Mouse (Mus musculus) T-helper 2 cell (primary cell): ENCODE results near the gene Nr4a1.

Experiments used
- in situ Hi-C: fragments of 300-600 bp; cut with MboI, MseI; formaldehyde crosslinking; loops from one replicate; pipeline ENCODE4 v1.15.1; 2025; ENCODE audit warnings: high pct_unique_total_duplicates

The Nr4a1 gene

GRCm38 (mm10) chr15:101255842-101256462 is 1.9 kb downstream of the Nr4a1 start:
- in situ Hi-C loops: no loop called here

- in situ Hi-C loops: no loop called here
Measured at GRCm38 (mm10) chr15:101256463-101257206, 2.6 kb downstream of the Nr4a1 start.

- in situ Hi-C loops: no loop called here
Measured at GRCm38 (mm10) chr15:101258420-101258819, 4.4 kb downstream of the Nr4a1 start.

- in situ Hi-C loops: loop anchor here (10.0 kb wide), 1 partner anchor 1255 kb away; the partner anchor contains the start of genes Map3k12 and Tarbp2
Measured at GRCm38 (mm10) chr15:101259922-101260321, 5.9 kb downstream of the Nr4a1 start.

GRCm38 (mm10) chr15:101260387-101260786 is 6.3 kb downstream of the Nr4a1 start:
- in situ Hi-C loops: loop anchor here (10.0 kb wide), 1 partner anchor 1254 kb away; the partner anchor contains the start of genes Map3k12 and Tarbp2

GRCm38 (mm10) chr15:101260874-101261622 is 7.0 kb downstream of the Nr4a1 start:
- in situ Hi-C loops: loop anchor here (10.0 kb wide), 1 partner anchor 1254 kb away; the partner anchor contains the start of genes Map3k12 and Tarbp2

- in situ Hi-C loops: loop anchor here (10.0 kb wide), 1 partner anchor 1252 kb away; the partner anchor contains the start of genes Map3k12 and Tarbp2
Measured at GRCm38 (mm10) chr15:101262502-101262901, 8.4 kb downstream of the Nr4a1 start.

- in situ Hi-C loops: loop anchor here (10.0 kb wide), 1 partner anchor 1248 kb away; the partner anchor contains the start of genes Map3k12 and Tarbp2
Measured at GRCm38 (mm10) chr15:101266132-101266963, 12.3 kb downstream of the Nr4a1 start.

- in situ Hi-C loops: loop anchor here (10.0 kb wide), 1 partner anchor 1247 kb away; the partner anchor contains the start of genes Map3k12 and Tarbp2
Measured at GRCm38 (mm10) chr15:101267053-101268032, 13.3 kb downstream of the Nr4a1 start.

- in situ Hi-C loops: loop anchor here (10.0 kb wide), 1 partner anchor 505 kb away; the partner anchor contains the start of gene Slc4a8
Measured at GRCm38 (mm10) chr15:101270101-101270820, 16.2 kb downstream of the Nr4a1 start.

GRCm38 (mm10) chr15:101271107-101271506 is 17.0 kb downstream of the Nr4a1 start:
- in situ Hi-C loops: loop anchor here (10.0 kb wide), 1 partner anchor 506 kb away; the partner anchor contains the start of gene Slc4a8

GRCm38 (mm10) chr15:101271513-101271912 is 17.4 kb downstream of the Nr4a1 start:
- in situ Hi-C loops: loop anchor here (10.0 kb wide), 1 partner anchor 507 kb away; the partner anchor contains the start of gene Slc4a8

- in situ Hi-C loops: loop anchor here (10.0 kb wide), 1 partner anchor 510 kb away; the partner anchor contains the start of gene Slc4a8
Measured at GRCm38 (mm10) chr15:101274380-101274779, 20.3 kb downstream of the Nr4a1 start.

GRCm38 (mm10) chr15:101277351-101277899 is 23.4 kb downstream of the Nr4a1 start:
- in situ Hi-C loops: loop anchor here (10.0 kb wide), 1 partner anchor 513 kb away; the partner anchor contains the start of gene Slc4a8

- in situ Hi-C loops: loop anchor here (10.0 kb wide), 1 partner anchor 514 kb away; the partner anchor contains the start of gene Slc4a8
Measured at GRCm38 (mm10) chr15:101278589-101278988, 24.5 kb downstream of the Nr4a1 start.

- in situ Hi-C loops: loop anchor here (10.0 kb wide), 1 partner anchor 515 kb away; the partner anchor contains the start of gene Slc4a8
Measured at GRCm38 (mm10) chr15:101279430-101279999, 25.4 kb downstream of the Nr4a1 start.

- in situ Hi-C loops: loop anchor here (5.0 kb wide), 1 partner anchor 40 kb away; no protein-coding TSS in a partner anchor
Measured at GRCm38 (mm10) chr15:101282471-101282870, 28.4 kb downstream of the Nr4a1 start.
